Mouse (Mus musculus) heart, postnatal 0 days (tissue): ENCODE measurements around the gene Dtd1.

ENCODE experiments used
- CTCF ChIP-seq: IDR thresholded peaks from 2 replicates; pipeline ENCODE4 v1.5.1; 2016; ENCODE audit warnings: antibody characterized with exemption, control low read depth, low read depth
- EP300 ChIP-seq: IDR thresholded peaks from 2 replicates; pipeline ENCODE4 v1.6.1; 2016; ENCODE audit warnings: antibody characterized with exemption, low read depth

GRCm38 (mm10) chr2:144740577-144740997 is 140.9 kb downstream of the Dtd1 start:
- TF ChIP-seq CTCF: no peak
- TF ChIP-seq EP300: no peak
